Mouse (Mus musculus) adipocyte (in vitro differentiated cells): ENCODE results near the gene Ranbp6.

Source experiments
- DNase-seq: peaks from one replicate; pipeline ENCODE4 v3.0.0-alpha.2; 2016; ENCODE audit warnings: low spot score

Ranbp6 gene

DNA sequence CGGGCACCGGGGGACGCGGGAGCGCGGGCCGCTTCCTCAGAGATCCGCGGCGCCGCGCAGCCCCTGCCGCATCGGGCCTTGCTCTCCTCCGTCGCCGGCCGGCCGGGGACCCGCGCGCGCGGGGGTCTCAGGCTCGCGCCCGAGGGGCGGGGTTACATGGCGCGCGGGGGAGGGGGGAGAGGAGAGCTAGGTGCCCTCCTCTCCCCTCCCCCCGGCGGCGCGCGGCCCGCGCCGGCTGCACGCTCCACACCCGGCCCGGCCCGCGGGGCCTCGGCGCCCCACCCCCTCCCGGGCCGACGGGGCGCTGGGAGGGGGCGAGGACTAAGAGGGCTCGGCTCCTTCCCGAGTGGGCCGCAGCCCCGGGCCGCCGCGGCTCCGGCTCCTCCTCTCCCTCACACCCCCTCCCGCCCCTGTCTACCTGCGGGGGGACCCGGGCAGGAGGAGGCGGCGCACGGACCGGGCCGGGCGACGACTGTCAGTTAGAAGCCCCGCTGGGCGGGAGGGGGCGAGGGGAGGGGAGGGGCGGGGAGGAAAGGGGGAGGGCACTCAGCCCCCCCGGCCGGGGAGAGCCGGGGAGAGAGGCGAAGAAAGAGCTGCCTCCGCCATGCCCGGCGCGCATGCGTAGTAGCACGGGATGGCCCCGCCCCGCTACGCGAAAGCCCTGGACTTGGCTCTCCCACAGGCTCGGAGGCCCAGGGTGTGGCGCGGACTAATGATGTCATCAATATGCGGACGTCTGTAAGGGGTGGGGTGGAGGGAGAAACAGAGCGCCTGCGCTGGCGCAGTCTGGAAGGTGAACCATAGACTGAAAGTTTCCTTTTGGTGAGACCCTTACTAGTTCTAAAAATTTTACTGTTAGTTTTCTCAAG is 6.6 kb downstream of the Ranbp6 start, which contains the start of gene 9930021J03Rik:
Gene 9930021J03Rik, minus strand, starts transcription at position 73 of the 869 bp plus-strand sequence.
- peak; percentile 100 for DNase-seq

- DNase-seq = peak; percentile 75
These were observed 7.5 kb downstream of the Ranbp6 start for GRCm38 (mm10) chr19:29805101-29805916.

DNA sequence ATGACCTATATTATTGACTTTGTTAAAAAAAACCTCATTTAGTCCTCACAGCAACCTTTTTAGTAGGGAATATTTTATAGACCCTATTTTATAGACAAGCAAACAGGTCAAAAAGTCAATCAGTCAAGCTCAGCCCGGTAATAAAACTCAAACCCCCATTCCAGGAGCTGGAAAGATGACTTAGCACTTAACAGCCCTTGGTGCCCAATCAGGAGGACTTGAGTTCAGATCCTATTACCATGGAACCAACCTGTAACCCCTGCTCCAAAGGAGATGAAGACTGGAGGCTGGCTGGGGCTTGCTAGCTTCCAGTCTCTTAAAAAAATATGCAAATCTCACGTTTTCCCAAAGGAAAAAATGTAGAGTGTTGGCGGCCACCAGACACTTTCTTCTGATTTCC is 8.8 kb downstream of the Ranbp6 start:
- no peak for DNase-seq

DNA sequence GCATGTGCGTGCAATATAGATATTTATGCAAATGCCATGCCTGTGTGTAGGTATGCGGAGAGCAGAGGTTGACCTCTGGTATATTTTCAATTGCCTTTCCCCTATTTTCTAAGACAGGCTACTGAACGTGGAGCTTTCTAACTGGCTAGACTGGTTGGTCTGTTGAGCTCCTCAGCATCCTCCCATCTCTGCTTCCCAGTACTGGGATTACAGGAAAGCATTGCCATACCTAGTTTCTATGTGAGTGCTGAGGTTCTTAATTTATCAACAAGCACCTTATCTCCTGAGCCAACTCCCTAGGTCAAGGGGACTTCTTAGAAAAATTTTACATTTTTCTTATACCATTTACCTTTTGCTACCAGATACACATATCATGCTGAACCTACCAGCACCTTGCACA is 15.4 kb downstream of the Ranbp6 start:
- DNase-seq = no peak

DNA sequence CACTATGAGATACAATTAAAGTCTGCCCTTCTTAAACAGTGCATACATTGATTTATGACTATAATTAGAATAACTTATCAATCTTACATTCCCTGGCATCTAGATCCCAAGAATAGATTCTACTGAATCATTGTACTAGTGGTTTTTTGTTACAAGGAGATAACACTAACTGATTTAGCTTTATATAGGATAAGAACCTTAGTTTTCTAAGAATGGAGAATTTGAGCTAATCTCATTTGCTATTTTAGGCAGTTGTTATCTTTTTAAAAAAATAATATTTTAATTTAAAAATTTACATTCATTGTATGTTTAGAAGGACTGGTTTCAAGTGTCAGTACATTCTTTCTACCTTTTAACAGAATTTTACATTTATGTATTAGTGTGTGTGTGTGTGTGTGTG is 24.8 kb downstream of the Ranbp6 start:
- DNase-seq = no peak

- DNase-seq = no peak
These were observed 29.9 kb downstream of the Ranbp6 start for GRCm38 (mm10) chr19:29782914-29783313.
